Mouse (Mus musculus) erythroblast, embryonic 14.5 days (primary cell): ENCODE data around the gene Npr2.

Source experiments
- GATA1 ChIP-seq: IDR thresholded peaks from 2 replicates; pipeline ENCODE4 v1.6.1; 2012; ENCODE audit warnings: low read length, inconsistent platforms, mixed read lengths
- TAL1 ChIP-seq: IDR thresholded peaks from 3 replicates; pipeline ENCODE4 v1.6.1; 2012; ENCODE audit warnings: low read length, inconsistent platforms, mixed read lengths

GRCm38 (mm10) chr4:43591543-43591942 is 40.2 kb upstream of the Npr2 start:
- TF ChIP-seq GATA1 (no peak), TAL1 (no peak)
